Mouse (Mus musculus): ENCODE results near the gene Kcna2.

The Kcna2 gene

DNA sequence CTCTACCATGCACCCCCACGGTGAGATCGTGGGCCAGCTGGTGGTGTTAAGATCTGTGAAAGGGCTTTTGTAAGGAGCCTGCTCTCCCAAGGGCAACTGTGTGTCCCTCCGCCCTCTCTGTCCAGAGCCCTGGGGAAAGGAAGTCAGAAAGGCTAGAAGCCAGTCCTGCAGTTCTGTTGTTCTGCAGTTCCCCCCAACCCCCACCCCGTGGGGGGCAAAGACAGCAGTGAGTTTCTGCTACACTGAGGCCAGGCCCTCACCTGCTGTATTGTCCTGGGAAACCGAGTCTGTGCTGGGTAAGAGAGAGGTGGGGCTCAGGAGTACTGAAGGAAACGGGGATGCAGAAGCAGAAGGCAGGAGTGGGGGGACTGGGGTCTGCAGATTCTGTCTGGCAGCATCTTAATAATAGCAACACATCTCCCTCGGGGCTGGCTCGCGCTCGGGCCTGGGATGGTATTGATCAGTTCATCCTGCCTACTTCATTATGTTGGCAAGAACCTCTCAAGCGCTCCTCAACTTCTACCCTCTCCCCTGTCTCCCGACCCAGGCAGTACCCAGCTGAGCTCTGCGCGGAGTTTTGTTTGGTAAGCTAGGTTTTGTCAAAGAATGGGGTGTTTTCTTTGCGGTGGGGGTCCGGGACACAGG, at the start of gene Kcna2:
Gene Kcna2 (plus strand): TSS at position 336 of the 645 bp plus-strand sequence.
- DNase-seq (ENCODE audit: low read depth, low spot score) = no peak

- DNase-seq (ENCODE audit: low read depth, low spot score) = no peak
Observed at GRCm38 (mm10) chr3:107061468-107061867, 39.5 kb upstream of the Kcna2 start.

- DNase-seq (ENCODE audit: low read depth, low spot score) = no peak
Observed at GRCm38 (mm10) chr3:107062771-107063170, 38.2 kb upstream of the Kcna2 start.

DNA sequence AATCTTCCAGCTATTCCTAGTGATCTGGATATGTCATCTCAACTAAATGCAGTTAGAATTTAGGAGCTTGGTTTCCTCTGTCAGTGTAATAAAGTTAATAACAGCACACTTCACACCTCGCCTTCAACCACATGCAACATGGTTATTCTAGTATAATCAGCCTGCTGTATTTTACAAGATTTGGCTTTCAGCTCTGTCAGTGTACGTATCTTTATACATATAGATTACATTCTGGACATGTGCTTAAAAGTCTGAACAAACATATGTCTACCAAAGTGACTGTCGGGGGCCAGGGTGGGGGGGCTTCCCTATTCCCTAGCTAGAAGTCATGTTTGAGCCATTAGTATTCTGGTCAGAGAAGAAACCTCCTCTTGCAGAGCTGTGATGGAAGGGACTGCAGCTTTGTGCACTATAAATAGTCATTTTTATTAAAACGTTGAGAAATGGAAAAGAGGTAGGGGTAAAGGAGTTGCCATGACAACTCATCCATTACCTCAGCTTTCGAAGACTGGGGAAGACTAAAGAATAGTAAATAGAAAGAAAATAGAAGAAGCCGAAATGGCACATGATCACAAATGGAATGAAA, 35.3 kb upstream of the Kcna2 start:
- no peak for DNase-seq (ENCODE audit: low read depth, low spot score)

GRCm38 (mm10) chr3:107066165-107066850, 34.6 kb upstream of the Kcna2 start:
- DNase-seq (ENCODE audit: low read depth, low spot score) = no peak

DNA sequence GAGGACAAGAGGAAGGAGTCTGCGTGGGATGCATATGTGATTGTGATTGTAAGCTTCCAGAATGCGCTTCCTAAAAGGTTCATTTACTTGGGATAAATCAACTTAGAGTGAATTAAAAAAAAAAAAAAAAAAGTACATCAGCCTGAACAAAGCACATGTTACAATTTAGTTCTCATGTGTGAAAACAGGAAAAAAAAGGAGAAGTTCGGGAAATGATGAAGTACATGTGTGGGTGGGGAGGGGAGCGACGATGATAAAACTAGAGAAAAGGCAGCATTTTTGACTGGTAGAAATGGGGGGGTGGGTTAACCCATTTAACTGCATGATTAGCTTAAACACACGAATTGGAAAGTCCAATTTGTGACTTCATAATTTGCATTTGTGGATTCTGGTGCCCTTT, 33.7 kb upstream of the Kcna2 start:
- no peak for DNase-seq (ENCODE audit: low read depth, low spot score)

DNA sequence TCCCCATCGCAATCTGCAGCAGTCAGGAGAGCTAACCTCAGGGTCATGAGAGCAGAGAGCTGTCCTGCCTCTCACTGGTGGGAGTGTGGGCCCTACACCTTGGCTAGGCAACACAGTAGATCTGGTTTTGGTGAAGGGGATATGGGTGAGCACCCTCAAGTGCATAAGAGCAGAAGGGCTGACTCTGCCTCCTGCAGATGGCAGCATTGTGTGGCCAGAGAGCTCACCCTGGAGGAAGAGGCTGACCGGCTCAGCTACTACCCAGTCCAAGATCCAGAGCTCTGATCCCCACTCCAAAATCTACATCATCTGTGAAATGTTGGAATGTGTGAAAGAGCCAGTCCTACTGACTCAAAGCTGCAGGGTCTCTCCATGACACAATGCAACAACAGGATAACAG, 27.1 kb upstream of the Kcna2 start:
- DNase-seq (ENCODE audit: low read depth, low spot score) = no peak

GRCm38 (mm10) chr3:107075705-107076104, 25.2 kb upstream of the Kcna2 start:
- DNase-seq (ENCODE audit: low read depth, low spot score) = no peak

DNA sequence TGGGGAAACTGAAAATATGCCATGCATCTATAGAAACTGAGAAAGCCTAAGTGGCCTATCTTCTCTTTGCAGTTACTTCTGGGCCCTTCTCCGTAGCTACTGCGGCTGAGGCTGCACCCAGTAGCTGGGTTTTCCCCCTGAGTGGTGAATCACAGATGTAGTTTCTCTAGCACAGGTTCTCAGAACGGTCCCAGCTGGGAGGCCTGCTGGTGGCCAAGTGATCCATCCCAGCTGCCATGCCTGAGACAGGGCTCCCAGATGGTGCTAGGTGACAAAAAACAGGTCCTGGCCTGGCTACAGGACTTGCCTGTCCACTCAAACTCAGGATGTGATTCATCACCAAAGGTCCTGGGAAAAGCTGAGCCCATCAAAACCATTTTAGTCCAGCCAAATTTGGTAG, 24.3 kb upstream of the Kcna2 start:
- peak; percentile 24 for DNase-seq (ENCODE audit: low read depth, low spot score)

DNA sequence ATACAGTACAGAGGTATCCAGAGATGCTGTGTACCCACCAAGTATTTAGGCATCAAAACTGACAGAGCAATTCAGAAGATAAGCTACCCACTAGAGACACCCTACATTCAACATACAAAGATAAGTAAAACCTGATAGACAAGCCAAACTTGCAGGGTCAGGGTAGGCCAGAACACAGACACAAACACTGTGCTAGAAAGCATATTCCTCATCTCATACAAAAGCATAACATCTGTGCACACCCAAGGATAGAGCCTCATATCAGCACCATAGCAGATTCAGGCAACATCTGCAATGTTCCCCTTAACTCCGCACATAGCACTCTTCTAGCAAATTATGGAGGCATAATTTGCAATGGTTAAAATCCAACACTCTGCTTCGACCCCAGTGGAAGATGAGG, 23.8 kb upstream of the Kcna2 start:
- no peak for DNase-seq (ENCODE audit: low read depth, low spot score)

GRCm38 (mm10) chr3:107080803-107081202, 20.1 kb upstream of the Kcna2 start:
- DNase-seq (ENCODE audit: low read depth, low spot score) = no peak

GRCm38 (mm10) chr3:107081227-107081626, 19.7 kb upstream of the Kcna2 start:
- DNase-seq (ENCODE audit: low read depth, low spot score) = no peak

- no peak for DNase-seq (ENCODE audit: low read depth, low spot score)
Observed at GRCm38 (mm10) chr3:107084586-107084985, 16.4 kb upstream of the Kcna2 start.

- DNase-seq (ENCODE audit: low read depth, low spot score) = no peak
Observed at GRCm38 (mm10) chr3:107087410-107087809, 13.5 kb upstream of the Kcna2 start.

DNA sequence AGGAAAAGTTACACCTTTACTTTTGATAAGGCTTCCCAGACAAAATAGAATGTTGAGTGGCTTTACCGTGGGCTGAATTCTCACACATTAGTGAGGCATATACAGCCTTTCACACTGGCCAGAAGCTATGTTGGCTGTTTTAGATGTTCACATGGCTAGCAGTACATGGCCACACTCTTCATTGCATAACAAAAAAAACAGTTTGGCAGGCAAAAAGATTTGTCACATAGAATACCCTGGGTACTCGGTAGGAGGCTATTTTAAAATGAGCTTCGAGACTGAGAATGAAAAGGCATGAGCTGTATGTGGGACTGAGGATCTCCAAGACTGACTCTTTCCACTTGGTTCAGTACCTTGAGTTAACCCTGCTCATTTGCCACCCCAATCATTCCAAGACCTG, 12.1 kb upstream of the Kcna2 start:
- no peak for DNase-seq (ENCODE audit: low read depth, low spot score)

DNA sequence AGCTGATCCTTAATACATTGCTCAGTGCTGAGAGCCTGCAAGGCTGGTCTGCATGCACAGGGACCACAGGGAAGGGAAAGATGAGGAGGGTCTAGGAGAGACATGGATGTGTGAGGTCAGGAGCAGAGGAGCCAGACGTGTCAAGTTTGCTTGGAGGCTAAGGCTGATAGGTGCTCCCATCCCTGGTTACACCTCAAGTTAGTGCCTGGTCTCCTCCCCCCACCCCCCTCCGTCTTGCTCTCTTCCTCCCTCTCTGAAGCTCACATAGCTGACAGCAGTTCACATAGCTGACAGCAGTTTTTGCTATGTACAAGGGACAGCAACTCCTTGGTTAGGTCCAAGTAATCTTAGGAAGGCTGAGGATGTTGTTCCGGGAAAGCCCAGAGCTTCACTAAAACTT, 11.5 kb upstream of the Kcna2 start:
- DNase-seq (ENCODE audit: low read depth, low spot score) = no peak

DNA sequence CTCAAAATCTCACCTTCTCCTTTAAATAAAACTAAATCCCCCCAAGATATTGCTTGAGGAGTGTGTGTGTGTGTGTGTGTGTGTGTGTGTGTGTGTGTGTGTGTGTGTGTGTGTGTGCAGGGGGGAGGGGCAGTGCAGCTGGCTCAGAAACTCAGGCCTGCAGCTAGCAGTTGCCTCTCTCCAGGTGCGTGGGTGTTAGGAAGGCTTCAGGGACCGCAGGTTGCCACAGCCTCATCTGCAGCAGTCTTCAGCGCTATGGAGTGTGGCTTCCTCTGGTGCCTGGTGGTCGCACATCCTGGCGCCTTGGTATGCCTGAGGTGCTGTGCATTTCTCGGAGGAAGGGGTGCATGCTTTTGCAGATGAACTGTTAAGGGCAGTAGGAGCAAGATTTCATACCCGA, 10.9 kb upstream of the Kcna2 start:
- no peak for DNase-seq (ENCODE audit: low read depth, low spot score)

GRCm38 (mm10) chr3:107090403-107091150, 10.4 kb upstream of the Kcna2 start:
- no peak for DNase-seq (ENCODE audit: low read depth, low spot score)

DNA sequence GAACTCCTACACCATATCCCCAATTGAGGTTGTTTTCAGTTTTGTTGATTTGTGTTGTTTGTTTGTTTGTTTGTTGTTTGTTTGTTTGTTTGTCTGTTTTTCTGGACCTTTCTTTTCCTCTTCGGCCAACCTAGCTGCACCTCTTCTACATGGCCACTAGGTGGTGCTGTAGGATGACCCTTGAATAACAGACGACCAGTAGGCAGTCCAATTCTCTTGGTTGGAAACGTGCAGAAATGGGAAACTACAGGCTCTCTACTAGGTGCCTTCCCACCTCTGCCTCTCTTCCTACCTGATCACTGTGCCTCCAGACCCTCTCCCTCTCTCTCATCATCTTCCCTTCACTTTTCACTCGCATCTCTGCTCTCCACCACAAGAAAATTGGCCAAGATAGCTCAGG, 6.9 kb upstream of the Kcna2 start:
- DNase-seq (ENCODE audit: low read depth, low spot score) = peak; percentile 60

DNA sequence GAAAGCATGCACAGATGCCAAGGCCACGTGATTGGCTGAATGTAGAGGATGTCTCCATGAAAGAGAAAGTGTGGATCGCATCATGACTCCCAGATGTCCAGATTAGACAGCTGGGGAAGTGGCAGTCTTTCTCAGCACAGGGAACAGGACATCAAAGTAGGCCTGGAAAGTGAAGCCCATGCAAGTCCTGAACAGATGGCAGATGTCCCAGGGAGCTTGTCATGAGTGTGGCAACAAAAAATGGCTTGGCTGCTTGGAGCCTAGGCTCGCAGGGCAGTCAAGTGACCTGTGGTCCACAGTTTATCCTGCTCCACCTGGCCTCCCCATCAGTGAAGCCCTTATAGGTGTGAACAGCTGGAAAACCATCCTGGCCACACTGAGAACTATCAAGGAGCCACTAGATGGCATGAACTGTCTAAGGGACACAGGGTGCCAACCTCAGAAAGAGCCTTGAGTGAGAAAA, 4.6 kb upstream of the Kcna2 start:
- DNase-seq (ENCODE audit: low read depth, low spot score) = no peak

GRCm38 (mm10) chr3:107099866-107100265, 1.1 kb upstream of the Kcna2 start:
- no peak for DNase-seq (ENCODE audit: low read depth, low spot score)

DNA sequence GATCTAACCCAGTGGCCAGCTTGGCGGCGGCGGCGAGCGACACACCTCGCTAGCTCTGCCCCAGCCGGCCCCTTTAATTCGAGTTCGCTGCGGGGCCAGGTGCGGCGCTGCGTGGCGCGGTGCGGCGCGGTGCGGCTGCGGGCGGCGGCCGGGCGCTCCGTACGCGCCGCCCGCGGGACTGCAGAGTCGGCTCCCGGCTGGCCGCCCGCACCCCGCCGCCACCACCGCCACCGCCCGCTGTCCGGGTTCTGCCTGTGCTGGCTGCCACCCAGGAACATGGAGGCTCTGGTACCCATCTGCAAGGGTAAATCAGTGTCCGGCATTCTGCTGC, 475 bp downstream of the Kcna2 start:
- DNase-seq (ENCODE audit: low read depth, low spot score) = no peak

All from forelimb bud, embryonic 11.5 days (tissue).